Mouse (Mus musculus) spleen, postnatal 10 days (tissue): ENCODE data around the gene Arhgdig.
A peak's percentile ranks its signal among the peaks of the same experiment; 100 is the strongest.

Source experiments
- DNase-seq, 2 experiments: peaks; one replicate each; pipeline ENCODE4 v3.0.0; 2021 to 2022; ENCODE audit warnings: low spot score in 2 of 2

Arhgdig gene

GRCm38 (mm10) chr17:26207686-26208085 is at the start of gene Arhgdig:
Arhgdig (minus strand) TSS chr17:26207786.
- no peak for DNase-seq

DNA sequence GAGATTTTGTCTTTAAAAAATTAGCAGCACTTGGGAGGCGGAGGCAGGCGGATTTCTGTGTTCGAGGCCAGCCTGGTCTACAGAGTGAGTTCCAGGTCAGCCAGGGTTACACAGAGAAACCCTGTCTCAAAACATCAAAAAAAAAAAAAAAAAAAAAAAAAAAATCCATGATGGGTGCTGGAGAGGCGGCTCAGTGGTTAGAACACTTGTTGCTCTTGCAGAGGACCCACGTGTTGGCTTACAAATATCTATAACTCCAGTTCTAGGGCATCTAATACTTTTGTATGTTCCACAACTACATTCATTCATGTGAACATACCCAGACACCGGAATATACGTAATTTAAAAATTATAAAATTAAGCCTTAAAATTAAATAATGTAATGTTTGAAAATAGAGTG is 47.7 kb upstream of the Arhgdig start:
- DNase-seq: no peak

- no peak for DNase-seq
Measured at GRCm38 (mm10) chr17:26253399-26253798, 45.8 kb upstream of the Arhgdig start.

DNA sequence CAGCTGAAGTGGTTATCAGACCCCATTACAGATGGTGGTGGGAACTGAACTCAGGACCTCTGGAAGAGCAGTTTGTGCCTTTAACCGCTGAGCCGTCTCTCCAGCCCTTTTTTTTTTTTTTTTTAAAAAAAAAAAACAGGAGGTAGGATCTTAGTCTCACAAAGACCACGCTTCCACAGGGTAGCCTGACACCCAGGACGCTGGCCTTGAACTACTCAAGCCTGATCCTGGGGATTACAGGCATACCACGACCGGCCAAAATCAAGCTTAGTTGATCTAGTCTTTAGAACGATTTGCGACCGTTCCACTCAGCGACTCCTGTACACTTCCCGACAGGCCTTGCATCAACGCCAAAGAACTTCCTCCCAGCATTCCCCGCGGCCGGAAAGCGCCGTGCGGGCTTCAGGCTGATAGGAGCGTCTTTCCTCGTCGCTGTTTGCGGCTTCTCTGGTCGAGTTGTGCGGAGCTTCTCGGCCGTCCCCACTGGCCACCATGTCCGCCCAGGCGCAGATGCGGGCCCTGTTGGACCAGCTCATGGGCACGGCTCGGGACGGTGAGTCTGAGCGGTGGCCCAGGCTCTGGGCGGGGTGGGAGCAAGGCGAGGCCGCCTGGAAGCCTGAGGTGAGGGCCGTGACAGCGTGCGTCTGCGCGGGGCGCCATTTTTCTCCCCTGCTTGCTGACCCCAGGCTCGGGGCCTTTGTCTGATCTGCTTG is 45.1 kb upstream of the Arhgdig start, which contains the start of gene Luc7l:
Luc7l (plus strand) TSS at position 358 of the 713 bp plus-strand sequence.
- DNase-seq: peak; percentile 96

GRCm38 (mm10) chr17:26251886-26252538 is 44.4 kb upstream of the Arhgdig start:
- no peak for DNase-seq

GRCm38 (mm10) chr17:26244101-26244841 is 36.7 kb upstream of the Arhgdig start, which contains the start of gene Fam234a:
Fam234a (minus strand) TSS chr17:26244242.
- peak in 1 of 2 experiments; percentile 92 for DNase-seq

- peak; percentile 73 to 77 for DNase-seq
Measured at GRCm38 (mm10) chr17:26243471-26244100, 36.0 kb upstream of the Arhgdig start.

DNA sequence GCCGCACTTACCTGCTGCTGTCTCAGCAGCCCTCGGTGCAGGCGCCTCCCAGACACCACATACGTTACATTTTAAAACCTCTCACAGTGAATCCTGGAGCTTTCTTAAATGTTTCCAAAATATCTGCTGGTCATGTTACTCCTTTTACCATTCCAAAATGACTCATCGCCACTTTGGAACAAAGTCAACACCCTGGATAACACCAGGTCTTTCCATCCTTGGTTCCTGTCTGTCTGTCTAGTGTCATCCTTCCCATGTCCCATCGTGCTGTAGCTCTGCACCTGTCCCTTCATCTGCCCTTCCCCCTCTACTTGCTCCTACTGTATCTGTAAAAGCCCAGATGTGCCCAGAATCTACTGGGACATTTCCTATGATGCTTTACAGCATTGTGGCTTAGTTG is 33.4 kb upstream of the Arhgdig start:
- no peak for DNase-seq

DNA sequence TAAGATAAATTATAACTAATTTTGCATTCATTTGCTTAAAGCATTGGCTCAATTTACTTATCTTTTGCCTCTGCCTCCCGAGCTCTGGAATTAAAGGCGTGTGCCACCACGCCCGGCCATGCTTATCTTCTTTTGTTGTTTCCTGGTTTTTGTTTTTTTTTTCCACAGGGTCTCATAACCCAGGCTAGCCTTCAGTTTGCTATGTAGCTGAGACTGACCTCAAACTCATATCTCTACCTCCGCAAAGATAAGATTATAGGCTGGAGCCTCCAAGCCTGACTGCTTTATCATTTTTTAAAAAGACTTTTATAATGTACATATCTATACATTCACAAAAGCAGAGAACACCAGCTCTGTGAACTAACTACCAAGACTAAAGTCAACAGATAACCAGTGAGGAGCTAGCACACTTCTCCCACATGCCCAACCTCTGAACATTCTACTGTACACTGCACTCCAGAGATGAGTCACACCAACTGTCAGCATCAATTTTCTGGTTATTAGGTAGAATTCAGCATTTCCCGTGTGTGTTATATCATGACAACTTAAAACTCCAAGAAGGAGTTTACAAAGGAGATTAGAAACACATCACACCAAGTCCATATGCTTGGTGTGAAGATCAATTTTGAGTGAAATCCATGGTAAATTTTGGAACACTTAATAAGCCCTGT is 32.7 kb upstream of the Arhgdig start:
- DNase-seq: no peak

DNA sequence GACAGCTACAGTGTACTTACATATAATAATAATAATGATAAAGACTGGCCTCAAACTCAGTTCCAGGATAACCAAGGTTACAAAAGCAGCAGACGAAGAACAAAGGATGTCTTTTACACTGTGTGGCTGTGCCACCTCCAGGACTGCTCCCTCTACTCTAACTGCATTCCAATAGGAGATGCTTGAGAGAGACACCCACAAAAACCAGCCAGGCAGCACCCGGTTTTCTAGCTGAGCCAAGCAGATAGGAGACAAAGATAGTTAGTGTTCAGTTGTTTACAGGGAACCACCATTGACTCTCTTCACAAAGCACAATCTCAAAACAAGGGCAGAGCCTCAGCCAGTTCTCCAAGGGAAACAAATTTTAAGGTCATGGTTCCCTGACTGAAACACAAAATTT is 32.0 kb upstream of the Arhgdig start:
- no peak for DNase-seq

DNA sequence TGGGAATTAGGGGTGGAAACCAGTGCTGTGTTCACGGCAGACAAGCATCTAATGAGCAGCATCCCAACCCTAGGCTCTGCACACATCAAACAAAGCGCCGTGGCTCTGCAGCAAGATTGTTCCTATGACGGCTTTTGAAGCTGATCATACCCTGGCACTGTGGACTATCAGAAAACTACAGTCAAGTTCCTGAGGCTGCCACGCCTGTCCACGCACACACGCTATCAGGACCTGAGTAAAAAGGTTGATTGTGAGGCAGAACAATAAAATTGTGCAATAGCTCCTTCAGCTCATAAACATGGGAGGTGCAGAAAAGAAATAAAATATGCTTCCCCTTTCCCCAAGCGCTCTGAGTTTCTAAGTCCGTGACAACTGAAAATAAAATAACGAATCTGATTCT is 30.1 kb upstream of the Arhgdig start:
- no peak for DNase-seq

DNA sequence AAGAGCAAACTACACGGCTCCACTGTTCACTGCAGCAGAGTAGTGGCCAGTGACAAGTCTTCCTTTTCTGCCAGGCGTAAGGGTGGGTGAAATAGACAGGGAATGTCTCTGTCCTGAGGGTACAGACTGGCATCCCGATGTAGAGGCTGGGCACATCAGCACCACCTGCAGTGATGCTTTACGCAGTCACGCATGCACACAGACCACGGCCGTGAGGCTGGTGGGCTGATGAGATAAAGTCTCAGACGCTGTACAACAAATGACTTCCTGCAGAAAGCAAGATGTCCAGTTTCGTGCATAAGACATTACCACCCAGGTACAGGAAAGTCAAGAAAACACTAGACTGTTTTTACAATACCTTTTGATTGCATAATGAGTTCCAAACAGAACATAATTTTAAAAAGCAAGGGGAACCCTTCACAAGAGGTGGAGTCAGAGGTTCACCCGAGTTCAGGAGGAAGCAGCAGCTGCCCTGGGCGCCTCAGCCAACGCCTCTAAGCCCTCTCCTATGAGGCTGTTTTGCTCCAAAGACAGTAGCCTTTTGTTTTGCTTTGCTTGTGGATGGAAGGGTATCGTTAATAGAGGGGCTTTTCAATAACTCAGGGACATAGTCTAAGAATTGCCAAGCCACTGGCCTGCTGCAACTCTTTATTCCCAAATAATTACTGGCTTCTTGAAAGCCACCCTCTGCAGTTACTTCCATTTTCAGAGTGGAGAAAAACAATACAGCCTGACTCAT is 27.7 kb upstream of the Arhgdig start:
- DNase-seq: no peak

- no peak for DNase-seq
Measured at GRCm38 (mm10) chr17:26234386-26234785, 26.8 kb upstream of the Arhgdig start.

- DNase-seq: peak in 1 of 2 experiments; percentile 48
Measured at GRCm38 (mm10) chr17:26232863-26233262, 25.3 kb upstream of the Arhgdig start.

DNA sequence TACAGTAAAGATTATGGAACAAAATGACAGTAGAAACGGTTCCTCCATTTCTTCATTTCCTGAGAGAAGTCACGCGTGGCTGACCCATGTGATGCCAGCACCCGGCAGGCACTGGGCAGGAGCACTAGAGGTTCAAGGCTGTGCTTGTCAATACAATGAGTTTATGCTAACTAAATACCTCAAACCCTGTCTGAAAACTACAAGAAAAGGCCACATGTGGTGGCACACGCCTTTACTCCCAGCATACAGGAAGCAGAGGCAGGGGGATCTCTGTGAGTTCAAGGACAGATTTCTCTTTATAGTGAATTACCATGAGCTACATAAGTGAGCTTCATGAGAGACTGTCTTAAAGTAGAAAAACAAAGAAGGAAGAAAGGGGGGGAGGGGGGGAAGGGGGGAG is 23.6 kb upstream of the Arhgdig start:
- no peak for DNase-seq

DNA sequence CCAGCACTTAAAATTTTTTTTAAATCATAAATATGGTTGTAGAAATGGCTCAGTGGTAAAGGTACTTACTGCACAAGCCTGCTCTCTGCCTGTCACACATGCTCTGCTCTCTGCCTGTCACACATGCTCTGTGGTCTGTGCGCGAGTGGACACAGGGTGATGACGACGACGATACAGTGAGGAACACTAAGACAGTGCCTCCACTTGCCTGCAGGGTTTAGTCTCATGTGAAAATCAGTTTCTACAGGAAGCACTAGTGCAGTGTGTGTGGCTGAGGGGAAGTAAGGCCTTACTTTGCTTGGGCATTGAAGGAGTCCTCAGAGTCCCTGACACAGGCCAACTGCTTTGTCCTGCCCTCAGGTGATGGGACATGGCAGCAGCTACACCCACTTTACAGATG is 22.2 kb upstream of the Arhgdig start:
- DNase-seq: no peak

- no peak for DNase-seq
Measured at GRCm38 (mm10) chr17:26225150-26225549, 17.6 kb upstream of the Arhgdig start.

GRCm38 (mm10) chr17:26221508-26221907 is 13.9 kb upstream of the Arhgdig start:
- no peak for DNase-seq

GRCm38 (mm10) chr17:26212681-26213080 is 5.1 kb upstream of the Arhgdig start:
- DNase-seq: no peak

DNA sequence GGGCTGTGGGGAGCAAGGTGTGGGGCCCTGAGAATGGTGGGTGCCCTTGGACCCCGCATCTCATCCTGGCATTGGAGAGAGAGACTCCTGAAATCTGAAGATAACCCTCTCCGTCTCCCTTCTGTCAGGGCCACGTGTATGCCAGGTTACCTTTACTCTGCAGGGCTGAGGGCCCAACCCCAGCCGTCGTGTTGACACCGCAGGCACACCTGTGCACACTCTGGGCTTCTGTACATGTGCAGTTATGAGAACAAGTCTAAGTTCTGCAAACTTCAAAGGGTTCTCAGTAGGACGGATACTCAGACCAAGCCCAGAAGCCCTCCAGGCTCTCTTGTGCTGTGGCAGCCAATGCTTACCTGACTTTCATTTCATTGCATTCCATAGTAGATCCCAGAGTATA is 4.7 kb upstream of the Arhgdig start:
- no peak for DNase-seq

DNA sequence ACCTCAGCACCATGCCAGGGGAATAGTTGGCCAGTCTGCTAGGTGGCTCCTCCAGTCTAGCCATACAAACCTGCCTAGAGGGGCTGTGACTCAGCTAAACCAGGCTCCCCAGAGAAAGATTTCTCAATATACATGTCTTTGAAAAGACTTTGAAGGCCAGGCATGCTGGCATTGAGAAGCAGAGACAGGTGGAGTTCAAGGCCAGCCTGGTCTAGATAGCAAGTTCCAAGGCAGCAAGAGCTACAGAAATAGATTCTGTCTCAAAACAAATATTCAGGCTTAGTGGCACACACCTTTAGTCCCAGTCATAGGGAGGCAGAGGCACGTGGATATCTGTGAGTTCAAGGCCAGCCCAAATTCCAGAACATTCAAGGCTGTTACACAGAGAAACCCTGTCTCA is 1.2 kb downstream of the Arhgdig start:
- DNase-seq: no peak
